Mouse (Mus musculus) erythroblast, embryonic 14.5 days (primary cell): ENCODE results near the gene Hist1h3g.

ENCODE experiments used
- GATA1 ChIP-seq: IDR thresholded peaks from 2 replicates; pipeline ENCODE4 v1.6.1; 2012; ENCODE audit warnings: low read length, inconsistent platforms, mixed read lengths
- TAL1 ChIP-seq: IDR thresholded peaks from 3 replicates; pipeline ENCODE4 v1.6.1; 2012; ENCODE audit warnings: low read length, inconsistent platforms, mixed read lengths

DNA sequence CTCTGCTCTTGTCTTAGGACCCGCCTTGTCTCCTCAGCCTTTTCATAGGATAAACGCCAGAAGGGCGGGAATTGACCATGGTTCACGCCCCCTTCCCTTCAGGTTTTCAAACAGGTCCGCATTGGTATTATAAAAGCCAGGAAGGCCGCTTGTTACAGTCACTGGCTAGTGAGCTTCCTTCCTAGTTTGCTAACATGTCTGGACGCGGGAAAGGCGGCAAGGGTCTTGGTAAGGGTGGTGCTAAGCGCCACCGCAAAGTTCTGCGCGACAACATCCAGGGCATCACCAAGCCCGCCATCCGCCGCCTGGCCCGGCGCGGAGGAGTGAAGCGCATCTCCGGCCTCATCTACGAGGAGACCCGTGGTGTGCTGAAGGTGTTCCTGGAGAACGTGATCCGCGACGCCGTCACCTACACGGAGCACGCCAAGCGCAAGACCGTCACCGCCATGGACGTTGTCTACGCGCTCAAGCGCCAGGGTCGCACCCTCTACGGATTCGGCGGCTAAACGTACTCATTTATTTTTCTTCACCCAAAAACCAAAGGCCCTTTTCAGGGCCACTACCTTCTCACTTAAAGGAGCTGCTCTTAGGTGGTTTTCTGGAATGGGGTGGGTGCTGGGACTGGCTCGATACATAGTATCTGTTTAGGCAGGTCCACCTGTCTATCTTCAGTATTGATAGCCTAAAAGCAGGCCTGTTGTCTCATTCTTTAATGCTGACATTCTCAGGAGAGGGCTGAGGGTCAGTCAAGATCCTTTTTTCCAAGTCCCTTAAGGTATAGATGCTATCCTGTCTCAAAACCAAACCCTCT lies 46.4 kb downstream of the Hist1h3g start, which contains the start of gene Hist1h4d:
- TF ChIP-seq GATA1 = no peak
- no peak; the same call in 2 of the 3 replicates for TF ChIP-seq TAL1
